Comparison of ENCODE assay signal across 13 mouse cellular contexts in genomic region chr14:16283966-16284365, GRCm38 (mm10).
"Had no signal": no experiment of that assay in that cellular context is flagged by ENCODE, and none has a peak within 500 bp of the region (broad histone marks: within the 10 kb centered on the region; RNA-seq: fewer than 3 reads in every experiment).

No protein-coding gene starts in this region.

- DNase-seq: gastrocnemius, adult 2 months; gastrocnemius, postnatal 10 days; gastrocnemius, postnatal 25 days; heart, adult 18-20 months; heart, postnatal 10 days; heart, postnatal 4 days; kidney, adult 18-20 months; kidney, adult 8-10 months; kidney, postnatal 10 days; kidney, postnatal 25 days; kidney, postnatal 4 days; liver; liver, embryonic 13.5 days had no signal
